Mouse (Mus musculus) myocyte (in vitro differentiated cells): ENCODE results near the gene Tspyl4.

Source experiments
- E2F4 ChIP-seq: IDR thresholded peaks from one replicate; pipeline ENCODE4 v1.6.1; 2011; ENCODE audit warnings: mild to moderate bottlenecking, control low read depth, moderate library complexity; ENCODE audit not compliant: insufficient read depth
- MAX ChIP-seq: IDR thresholded peaks from one replicate; pipeline ENCODE4 v1.6.1; 2011; ENCODE audit warnings: low read depth, mild to moderate bottlenecking, control low read depth
- MYOD1 ChIP-seq, 3 experiments: IDR thresholded peaks; one replicate each; pipeline ENCODE4 v1.6.1; 2011; ENCODE audit warnings: control low read depth in 2 of 3, low read depth in 2 of 3, mild to moderate bottlenecking in 2 of 3, moderate library complexity in 1 of 3; ENCODE audit not compliant: insufficient read length in 2 of 3, control insufficient read depth in 1 of 3
- POLR2A ChIP-seq: IDR thresholded peaks from one replicate; pipeline ENCODE4 v1.6.1; 2011; ENCODE audit warnings: low read depth, mild to moderate bottlenecking, control low read depth, moderate library complexity; ENCODE audit not compliant: insufficient read length
- POLR2AphosphoS2 ChIP-seq: IDR thresholded peaks from one replicate; pipeline ENCODE4 v1.6.1; 2011; ENCODE audit warnings: low read depth, control low read depth; ENCODE audit not compliant: insufficient read length
- TCF12 ChIP-seq: IDR thresholded peaks from one replicate; pipeline ENCODE4 v1.6.1; 2011; ENCODE audit warnings: mild to moderate bottlenecking, control low read depth; ENCODE audit not compliant: poor library complexity, insufficient read depth, severe bottlenecking
- TCF3 ChIP-seq: IDR thresholded peaks from one replicate; pipeline ENCODE4 v1.6.1; 2011; ENCODE audit warnings: low read depth, control low read depth; ENCODE audit not compliant: insufficient read length
- USF1 ChIP-seq: IDR thresholded peaks from one replicate; pipeline ENCODE4 v1.6.1; 2011; ENCODE audit warnings: low read depth, mild to moderate bottlenecking, control low read depth, moderate library complexity

- no peak for TF ChIP-seq POLR2A
- no peak for TF ChIP-seq TCF12
- no peak for TF ChIP-seq E2F4
- no peak for TF ChIP-seq MAX
- TF ChIP-seq MYOD1 (IDR thresholded peaks at IDR 0.05; ENCODE audit: control insufficient read depth in 1 of 3, insufficient read length in 2 of 3, low read depth in 2 of 3), result no peak
- no peak for TF ChIP-seq TCF3
- TF ChIP-seq POLR2AphosphoS2, result no peak
- TF ChIP-seq USF1, result no peak
Measured at GRCm38 (mm10) chr10:34296911-34297298, 337 bp upstream of the Tspyl4 start.
